ENCODE assay signal across 20 mouse cellular contexts in genomic region chr11:54161514-54161913, GRCm38 (mm10).
DNase-seq lines count a peak whose midpoint lies in the region; ATAC-seq and TF ChIP-seq lines count a peak whose summit lies in the region.
"Had no signal": no experiment of that assay in that cellular context is flagged by ENCODE, and none has a peak within 500 bp of the region (broad histone marks: within the 10 kb centered on the region; RNA-seq: fewer than 3 reads in every experiment).

No protein-coding gene starts in this region.

- H3K36me3 ChIP-seq in MEL (ENCODE audit: control insufficient read depth in 1 of 2, insufficient read depth in 2 of 2, low read length in 2 of 2), result peaks cover 0 to 11% of the 10 kb centered on the region in 2 experiments; a peak in 2 of 4 replicates
- H3K36me3 ChIP-seq: embryonic facial prominence, embryonic 10.5 days; embryonic facial prominence, embryonic 12.5 days; forebrain, embryonic 12.5 days; forebrain, embryonic 15.5 days had no signal

- no peak overlapping the region for H3K27ac ChIP-seq in MEL (ENCODE audit: control insufficient read depth, low read depth, low read length)
- H3K27ac ChIP-seq: embryonic facial prominence, embryonic 10.5 days; embryonic facial prominence, embryonic 12.5 days; forebrain, embryonic 12.5 days; forebrain, embryonic 15.5 days had no signal

- no peak for TF ChIP-seq RAD21 in MEL (IDR thresholded peaks at IDR 0.05; ENCODE audit: low read depth, low read length)

- no peak for TF ChIP-seq POLR2A in MEL (IDR thresholded peaks at IDR 0.05; ENCODE audit: control insufficient read depth in 1 of 2, insufficient read depth in 1 of 2, low read depth in 1 of 2, low read length in 2 of 2, poor library complexity in 1 of 2)

- no peak for TF ChIP-seq CTCF in MEL (IDR thresholded peaks at IDR 0.05 in 2 of 3, conservative IDR thresholded peaks at IDR 0.05 in 1 of 3; ENCODE audit: control insufficient read depth in 1 of 3, insufficient read depth in 1 of 3, low read depth in 2 of 3, low read length in 3 of 3, poor library complexity in 1 of 3, severe bottlenecking in 1 of 3)

- no peak for TF ChIP-seq EP300 in MEL (IDR thresholded peaks at IDR 0.05; ENCODE audit: low read depth in 1 of 2, low read length in 2 of 2)

- no peaks in the 10 kb centered on the region for H3K9me3 ChIP-seq in MEL (replicated peaks; ENCODE audit: insufficient read depth, low read length)
- H3K9me3 ChIP-seq: embryonic facial prominence, embryonic 10.5 days; embryonic facial prominence, embryonic 12.5 days; forebrain, embryonic 12.5 days; forebrain, embryonic 15.5 days had no signal

- peaks cover 0 to 12% of the 10 kb centered on the region in 2 experiments; a peak in 3 of 4 replicates for H3K4me1 ChIP-seq in MEL (ENCODE audit: control insufficient read depth in 1 of 2, insufficient read depth in 2 of 2, low read length in 2 of 2)
- H3K4me1 ChIP-seq: forebrain, embryonic 12.5 days; forebrain, embryonic 15.5 days had no signal

- no peak overlapping the region for H3K4me3 ChIP-seq in MEL (ENCODE audit: control insufficient read depth in 1 of 2, insufficient read depth in 1 of 2, low read depth in 2 of 2, low read length in 2 of 2)
- H3K4me3 ChIP-seq: embryonic facial prominence, embryonic 10.5 days; embryonic facial prominence, embryonic 12.5 days; forebrain, embryonic 12.5 days; forebrain, embryonic 15.5 days had no signal

- no peaks in the 10 kb centered on the region for H3K27me3 ChIP-seq in MEL (ENCODE audit: control insufficient read depth in 1 of 2, insufficient read depth in 2 of 2, low read length in 2 of 2)
- H3K27me3 ChIP-seq: embryonic facial prominence, embryonic 12.5 days; forebrain, embryonic 12.5 days; forebrain, embryonic 15.5 days; Patski had no signal

- no peak for ATAC-seq in cerebellum, adult (ENCODE audit: insufficient number of reproducible peaks, low FRiP score, low TSS enrichment)
- ATAC-seq: activated CD4-positive, CD25-positive, alpha-beta regulatory T cell, adult 4 months; forebrain, embryonic 15.5 days; forebrain, postnatal 0 days; Patski had no signal

- H3K79me2 ChIP-seq in MEL (ENCODE audit: control insufficient read depth, insufficient read depth, low read length, poor library complexity), result no peaks in the 10 kb centered on the region

- no peak overlapping the region for H3K9ac ChIP-seq in MEL (ENCODE audit: control insufficient read depth, low read depth, low read length, poor library complexity, severe bottlenecking)
- H3K9ac ChIP-seq: embryonic facial prominence, embryonic 12.5 days; forebrain, embryonic 12.5 days; forebrain, embryonic 15.5 days; forebrain, postnatal 0 days had no signal

- DNase-seq in heart, adult 11 months, result peak; percentile 27
- no peak for DNase-seq in heart, adult 8-10 months (ENCODE audit: low spot score)
- no peak for DNase-seq in MEL (ENCODE audit: low read depth, low spot score)
- peak; percentile 38 for DNase-seq in naive thymus-derived CD4-positive, alpha-beta T cell, adult 2 months (ENCODE audit: low read depth)
- DNase-seq: adrenal gland, adult 2 months; adrenal gland, postnatal 10 days; adrenal gland, postnatal 25 days; cerebellum, adult 11-12 months; cerebellum, adult 2 months; cerebellum, adult 9-10 months; cerebellum, postnatal 10 days; cerebellum, postnatal 25 days; forebrain, postnatal 0 days had no signal

TF ChIP-seq in MEL, 35 proteins besides CTCF, POLR2A, EP300 and RAD21:
- peak; percentile 86 for TF ChIP-seq RCOR1 (IDR thresholded peaks at IDR 0.05; ENCODE audit: low read depth, low read length)
- TF ChIP-seq E2F4 (IDR thresholded peaks at IDR 0.05; ENCODE audit: borderline replicate concordance, low read depth, low read length), result no peak
- TF ChIP-seq MEF2A (IDR thresholded peaks at IDR 0.05; ENCODE audit: extremely low read depth, insufficient replicate concordance, low read depth, low read length, poor library complexity, severe bottlenecking), result no peak
- no peak for TF ChIP-seq NRF1 (IDR thresholded peaks at IDR 0.05; ENCODE audit: insufficient read depth, low read depth, low read length, poor library complexity, severe bottlenecking)
- TF ChIP-seq GATA1 (IDR thresholded peaks at IDR 0.05; ENCODE audit: low read depth, low read length), result peak; percentile 58
- peak; percentile 65 for TF ChIP-seq ETS1 (IDR thresholded peaks at IDR 0.05; ENCODE audit: low read depth, low read length)
- TF ChIP-seq MYC (IDR thresholded peaks at IDR 0.05; ENCODE audit: low read depth, low read length), result peak; percentile 42; the same call in 1 of the 2 replicates
- no peak for TF ChIP-seq ZC3H11A (IDR thresholded peaks at IDR 0.05; ENCODE audit: low read depth, low read length)
- no peak for TF ChIP-seq KAT2A (conservative IDR thresholded peaks at IDR 0.05; ENCODE audit: low read depth, low read length)
- TF ChIP-seq SIN3A (IDR thresholded peaks at IDR 0.05; ENCODE audit: low read length), result peak; percentile 59; the same call in 1 of the 2 replicates
- peak; percentile 79 for TF ChIP-seq MXI1 (IDR thresholded peaks at IDR 0.05; ENCODE audit: low read depth, low read length)

Comparison
In these comparisons a context has a peak if more than half of its experiments do, and no peak if none do; other contexts are left out.
1. DNase-seq: peak in heart, adult 11 months (single experiment) and naive thymus-derived CD4-positive, alpha-beta T cell, adult 2 months (single experiment); none in heart, adult 8-10 months (single experiment) and MEL (single experiment).